Mouse (Mus musculus) heart, adult 2 months (tissue): ENCODE measurements around the gene Srrm4.

Experiments
- CTCF ChIP-seq: fragments of 200-600 bp; IDR thresholded peaks from 2 replicates; pipeline ENCODE4 v1.8.1; 2022; ENCODE audit warnings: antibody characterized with exemption, mild to moderate bottlenecking, moderate library complexity
- EP300 ChIP-seq: fragments of 200-500 bp; IDR thresholded peaks from 2 replicates; pipeline ENCODE4 v1.6.1; 2011; ENCODE audit warnings: low read depth, low read length, control low read depth; ENCODE audit not compliant: insufficient read depth
- POLR2A ChIP-seq: fragments of 200-500 bp; IDR thresholded peaks from 2 replicates; pipeline ENCODE4 v1.6.1; 2011; ENCODE audit warnings: mild to moderate bottlenecking, low read depth, low read length, control low read depth; ENCODE audit not compliant: insufficient read depth

DNA sequence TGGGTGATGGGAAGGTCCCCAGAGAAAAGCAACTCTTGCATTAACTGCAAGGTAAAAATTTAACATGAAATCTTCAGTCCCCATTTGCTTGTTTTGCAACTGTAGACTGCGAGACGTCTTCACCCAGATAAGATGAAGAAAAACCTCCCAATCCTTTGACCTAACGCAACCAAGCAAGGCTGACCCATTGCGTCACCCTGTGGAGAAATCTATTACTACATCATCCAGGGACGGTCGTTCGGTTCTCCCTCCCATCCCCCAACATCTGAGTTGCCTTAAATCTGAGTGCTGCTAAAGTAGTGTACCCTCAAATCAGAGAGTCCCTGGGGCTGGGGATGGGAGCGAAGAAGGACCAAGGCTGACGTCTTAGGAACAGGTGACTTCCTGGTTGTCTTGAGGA lies 182.7 kb downstream of the Srrm4 start:
- TF ChIP-seq POLR2A (no peak), EP300 (no peak), CTCF (peak; percentile 25; the same call in 1 of the 2 replicates)
